Mouse (Mus musculus) small intestine, adult 2 months (tissue): ENCODE results near the gene Bmper.

ENCODE experiments used
- CTCF ChIP-seq: fragments of 200-500 bp; IDR thresholded peaks from 2 replicates; pipeline ENCODE4 v1.5.1; 2012; ENCODE audit warnings: low read depth, mild to moderate bottlenecking, control low read depth, inconsistent platforms, low read length, moderate library complexity, mixed read lengths; ENCODE audit not compliant: insufficient replicate concordance, insufficient read length; ENCODE audit errors: extremely low read depth
- POLR2A ChIP-seq: fragments of 200-500 bp; IDR thresholded peaks from 2 replicates; pipeline ENCODE4 v1.6.1; 2012; ENCODE audit warnings: low read depth, mild to moderate bottlenecking, control low read depth, inconsistent platforms, low read length, moderate library complexity

DNA sequence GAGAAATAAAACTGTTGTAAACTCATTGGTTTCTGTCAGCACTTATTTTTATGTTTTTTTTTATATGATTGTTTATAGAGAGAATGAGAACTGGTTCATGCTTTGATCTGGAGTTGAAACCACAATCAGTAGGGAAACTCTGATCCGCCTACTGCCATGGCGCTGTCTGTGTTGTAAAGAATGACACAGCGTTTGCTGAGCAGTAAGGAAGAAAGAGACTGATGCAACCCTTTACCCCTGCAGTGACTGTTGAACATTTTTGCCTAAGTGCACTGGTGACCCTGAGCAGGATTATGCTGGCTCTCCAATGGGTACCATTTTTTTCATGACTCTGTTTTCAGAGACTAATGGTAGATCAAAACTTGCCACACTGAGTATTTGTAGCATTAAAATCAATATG is 234.3 kb downstream of the Bmper start:
- no peak for TF ChIP-seq CTCF
- no peak for TF ChIP-seq POLR2A
